Mouse (Mus musculus) limb, embryonic 11.5 days (tissue): ENCODE data around the gene Spink8. TPM values are rescaled to one million over a fixed set of nuclear protein-coding genes. Genes with fewer than 3 reads are reported as not detected.
A peak's percentile ranks its signal among the peaks of the same experiment; 100 is the strongest.

Experiments used
- ATAC-seq: fragments of 200-750 bp; cut with Nextera tagmentation; 2 replicates; pipeline ENCODE4 v1.8.0; 2017; ENCODE audit warnings: low read depth; ENCODE audit not compliant: insufficient number of reproducible peaks, low FRiP score, low TSS enrichment
- DNase-seq: peaks from one replicate; pipeline ENCODE4 v3.0.0-alpha.2; 2015; ENCODE audit warnings: low spot score
- H3K27ac ChIP-seq: fragments of 300-500 bp; sonication (generic); replicated peaks from 2 replicates; pipeline ENCODE4 v1.5.1; 2014; ENCODE audit warnings: low read depth, mild to moderate bottlenecking, low read length
- H3K27me3 ChIP-seq: fragments of 300-500 bp; sonication (generic); 2 replicates; pipeline ENCODE4 v1.6.1; 2014; ENCODE audit warnings: mild to moderate bottlenecking, low read length, mixed read lengths; ENCODE audit not compliant: control insufficient read depth, insufficient read depth
- H3K36me3 ChIP-seq: fragments of 300-500 bp; sonication (generic); 2 replicates; pipeline ENCODE4 v1.6.1; 2014; ENCODE audit warnings: mild to moderate bottlenecking, low read length, moderate library complexity, mixed read lengths; ENCODE audit not compliant: control insufficient read depth, insufficient read depth
- H3K4me1 ChIP-seq: fragments of 300-500 bp; sonication (generic); 2 replicates; pipeline ENCODE4 v1.6.1; 2014; ENCODE audit warnings: low read length, mixed read lengths; ENCODE audit not compliant: control insufficient read depth, insufficient read depth
- H3K4me2 ChIP-seq: fragments of 300-500 bp; sonication (generic); 2 replicates; pipeline ENCODE4 v1.6.1; 2014; ENCODE audit warnings: low read depth, mild to moderate bottlenecking, moderate library complexity; ENCODE audit not compliant: severe bottlenecking
- H3K4me3 ChIP-seq: fragments of 300-500 bp; sonication (generic); 2 replicates; pipeline ENCODE4 v1.5.1; 2014; ENCODE audit warnings: low read depth, low read length
- H3K9ac ChIP-seq: fragments of 300-500 bp; sonication (generic); 2 replicates; pipeline ENCODE4 v1.6.1; 2014; ENCODE audit warnings: mild to moderate bottlenecking, low read length
- H3K9me3 ChIP-seq: fragments of 300-500 bp; sonication (generic); 2 replicates; pipeline ENCODE4 v1.6.1; 2016; ENCODE audit warnings: low read length; ENCODE audit not compliant: control insufficient read depth
- WGBS: fragments of 180-500 bp; shearing (Covaris S2); extraction: QIAGEN DNeasy Blood & Tissue Kit; methylation state at CpG from one replicate; pipeline ENCODE4 v1.1.7; 2014; 5-methylcytosine and 5-hydroxymethylcytosine counted together
- polyA plus RNA-seq: library from polyadenylated mRNA; unstranded; fragments of >200 nt; fragmentation: Nextera tagmentation; extraction: Ambion mirVana; gene quantifications from 2 replicates; pipeline ENCODE4 v1.2.1, GENCODE M21; 2014

The Spink8 gene
- polyA plus RNA-seq, 1 experiment from 2014 or later = not detected

- WGBS = under 1% methylated on average over 64 of the region's 76 CpGs
- Histone ChIP-seq H3K4me2 (peak overlapping the region; percentile 84), H3K27me3 (no peaks in the 10 kb centered on the region), H3K9me3 (no peaks in the 10 kb centered on the region), H3K4me1 (peaks cover 3% of the 10 kb centered on the region; the same call in 1 of the 2 replicates), H3K36me3 (peaks cover 23% of the 10 kb centered on the region; the same call in 1 of the 2 replicates), H3K4me3 (peak overlapping the region; percentile 85), H3K9ac (peak overlapping the region; percentile 94), H3K27ac (peak overlapping the region; percentile 77)
- ATAC-seq (peak; percentile 49), DNase-seq (peak; percentile 65)
Observed at GRCm38 (mm10) chr9:109875695-109876601, 63.9 kb downstream of the Spink8 start.

Other genes starting within 250 kb of the Spink8 start
- gene Fbxw15, start 244.0 kb upstream of the Spink8 start, polyA plus RNA-seq = not detected in 2 replicates
- not detected in 2 replicates for gene Fbxw24, start 186.2 kb upstream of the Spink8 start, polyA plus RNA-seq
- not detected in 2 replicates for gene Fbxw25, start 147.6 kb upstream of the Spink8 start, polyA plus RNA-seq
- not detected in 2 replicates for gene Fbxw18, start 109.6 kb upstream of the Spink8 start, polyA plus RNA-seq
- gene Fbxw26, start 66.2 kb upstream of the Spink8 start, polyA plus RNA-seq = not detected in 2 replicates
- gene Fbxw27, start 21.6 kb upstream of the Spink8 start, polyA plus RNA-seq = not detected in 2 replicates
- gene Nme6, start 20.5 kb downstream of the Spink8 start, polyA plus RNA-seq = 84.8 and 91.5 TPM in 2 replicates
- 0.61 TPM in 1 of 2 replicates, not detected in the other for gene Camp, start 37.3 kb downstream of the Spink8 start, polyA plus RNA-seq
- 42.8 and 50.2 TPM in 2 replicates for gene Cdc25a, start 63.3 kb downstream of the Spink8 start, polyA plus RNA-seq
- gene Map4, start 119.2 kb downstream of the Spink8 start, polyA plus RNA-seq = 38.5 and 43.6 TPM in 2 replicates